Mouse (Mus musculus): Measurements from ENCODE around the gene Usp48.
A peak's percentile ranks its signal among the peaks of the same experiment; 100 is the strongest.

Usp48 gene

GRCm38 (mm10) chr4:137609702-137610101, 16.1 kb downstream of the Usp48 start:
- DNase-seq (ENCODE audit: low spot score), result no peak

- DNase-seq (ENCODE audit: low spot score), result no peak
Observed at GRCm38 (mm10) chr4:137610256-137610655, 16.7 kb downstream of the Usp48 start.

GRCm38 (mm10) chr4:137622847-137623246, 29.3 kb downstream of the Usp48 start:
- DNase-seq (ENCODE audit: low spot score), result no peak

DNA sequence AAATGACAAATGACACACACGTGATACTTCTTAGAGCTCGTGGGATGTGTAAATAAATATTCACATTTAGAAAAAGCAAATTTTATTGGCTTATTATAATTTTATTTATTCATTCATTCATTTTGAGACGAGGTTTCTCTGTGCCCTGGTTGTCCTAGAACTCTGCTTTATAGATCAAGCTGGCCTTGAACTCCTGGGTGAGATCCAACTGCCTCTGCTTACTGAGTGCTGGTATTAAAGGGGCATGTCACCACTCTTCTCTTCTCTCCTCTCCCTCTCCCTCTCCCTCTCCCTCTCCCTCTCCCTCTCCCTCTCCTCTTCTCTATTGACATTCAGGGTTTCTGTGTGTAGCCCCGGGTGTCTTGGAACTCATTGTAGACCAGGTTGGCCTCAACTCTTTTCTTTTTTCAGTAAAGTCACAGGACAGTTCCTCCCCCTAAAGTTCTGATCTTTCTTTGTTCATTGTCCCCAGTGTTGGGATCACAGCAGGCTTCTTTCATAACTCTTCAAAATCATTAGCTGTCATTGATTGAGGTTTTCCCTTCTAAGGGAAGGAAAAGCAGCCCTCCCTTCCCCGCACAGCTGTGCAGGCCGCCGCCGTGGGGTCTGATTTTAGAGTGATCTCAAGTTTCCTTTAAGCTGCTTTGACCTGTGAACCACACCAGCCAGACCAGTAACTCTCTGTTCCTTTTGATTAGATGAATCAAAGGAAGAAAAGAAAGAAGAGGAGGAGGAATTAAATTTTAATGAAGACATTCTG, 34.1 kb downstream of the Usp48 start:
- DNase-seq (ENCODE audit: low spot score), result no peak

DNA sequence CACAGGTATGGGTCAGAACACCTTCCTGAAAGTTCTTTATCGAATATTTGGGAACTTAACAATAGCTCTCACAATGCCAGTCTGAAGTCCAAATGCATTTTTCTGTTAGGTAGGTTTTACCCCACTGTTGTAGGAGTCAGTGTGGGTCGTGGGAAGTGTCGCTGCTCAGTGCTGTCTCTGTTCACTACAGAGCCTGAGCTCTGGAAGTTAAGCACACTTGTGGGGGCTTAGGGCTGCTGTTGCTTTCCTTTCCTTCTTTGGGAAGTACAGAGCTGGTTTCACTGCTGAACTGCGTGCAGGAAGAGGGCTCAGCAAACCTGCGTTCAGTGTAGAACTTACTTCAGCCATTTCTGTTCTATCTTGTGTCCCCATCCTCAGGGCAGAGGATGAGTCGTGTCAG, 34.8 kb downstream of the Usp48 start:
- DNase-seq (ENCODE audit: low spot score), result no peak

DNA sequence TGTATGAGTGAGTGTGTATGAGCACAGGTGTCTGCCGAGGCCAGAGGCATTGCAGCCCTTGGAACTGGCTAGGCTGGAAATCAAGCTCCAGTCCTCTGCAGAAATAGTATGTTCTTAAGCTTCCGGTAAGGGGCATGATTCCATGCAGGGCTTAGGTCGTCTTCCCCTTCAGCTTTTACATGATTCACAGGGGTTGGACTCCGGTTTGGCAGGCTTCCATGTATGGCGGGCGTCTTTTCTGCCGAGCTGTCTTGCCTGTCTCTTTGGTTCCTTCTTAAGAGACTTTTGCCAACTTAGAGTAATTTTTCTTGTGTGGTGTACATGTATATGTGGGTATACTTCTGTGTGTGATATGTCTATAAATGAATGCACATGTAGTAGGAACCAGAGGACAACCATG, 35.8 kb downstream of the Usp48 start:
- peak; percentile 13 for DNase-seq (ENCODE audit: low spot score)

- DNase-seq (ENCODE audit: low spot score), result no peak
Observed at GRCm38 (mm10) chr4:137630153-137630552, 36.6 kb downstream of the Usp48 start.

DNA sequence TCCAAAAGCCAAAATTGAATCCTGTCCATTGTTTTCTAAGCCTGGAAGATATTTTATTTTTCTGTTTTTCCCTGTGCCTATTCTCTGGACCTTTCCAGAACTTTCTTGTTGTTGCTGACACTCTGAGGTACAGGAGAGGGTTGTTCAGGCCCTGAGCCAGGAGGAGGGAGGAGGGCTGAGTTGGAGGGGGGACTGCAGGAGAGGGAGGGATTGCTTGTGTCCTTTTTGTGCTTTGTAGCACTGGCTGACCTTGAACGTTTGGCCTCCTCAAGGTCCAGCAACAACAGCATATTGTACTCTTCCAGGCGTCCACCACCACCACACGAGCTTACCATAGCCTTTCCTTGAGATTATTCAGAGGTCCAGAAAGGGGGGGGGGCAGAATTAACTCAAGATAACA, 38.0 kb downstream of the Usp48 start:
- peak; percentile 41 for DNase-seq (ENCODE audit: low spot score)

GRCm38 (mm10) chr4:137633394-137633793, 39.8 kb downstream of the Usp48 start:
- no peak for DNase-seq (ENCODE audit: low spot score)

DNA sequence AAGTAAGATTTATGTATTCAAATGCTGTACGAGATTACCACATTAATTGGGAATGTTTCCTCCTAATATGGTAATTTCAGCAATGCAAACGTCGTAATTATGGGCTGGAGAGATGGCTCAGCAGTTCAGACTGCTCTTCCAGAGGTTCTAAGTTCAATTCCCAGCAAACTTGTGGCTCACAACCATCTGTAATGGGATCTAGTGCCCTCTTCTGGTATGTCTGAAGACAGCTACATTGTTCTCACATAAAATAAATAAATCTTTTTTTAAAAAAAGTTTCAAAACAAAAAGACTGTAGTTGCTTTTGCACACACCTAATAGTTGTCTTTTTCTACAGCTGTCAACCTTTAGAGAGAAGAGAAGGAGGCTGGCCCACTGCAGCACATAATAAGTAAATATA, 43.0 kb downstream of the Usp48 start:
- DNase-seq (ENCODE audit: low spot score), result no peak

GRCm38 (mm10) chr4:137641556-137641955, 48.0 kb downstream of the Usp48 start:
- DNase-seq (ENCODE audit: low spot score), result no peak

DNA sequence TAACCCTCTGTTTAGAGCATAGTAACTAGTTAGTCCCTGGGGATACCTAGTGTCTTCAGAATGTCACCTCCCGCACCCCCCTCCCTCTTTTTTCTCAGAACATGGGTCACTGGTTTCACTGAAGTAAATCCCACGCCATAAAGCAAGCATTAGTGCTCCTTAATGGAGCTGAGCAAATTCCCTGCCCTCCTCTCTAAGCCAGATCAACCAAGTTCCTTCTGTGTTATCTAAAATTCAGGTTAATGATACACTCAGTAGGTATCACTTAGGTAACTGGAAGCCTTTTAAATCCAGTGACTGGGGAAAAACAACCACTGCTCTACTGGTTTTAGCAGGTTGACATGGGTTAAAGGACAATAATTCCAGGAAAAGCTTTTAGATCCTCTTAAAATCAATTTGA, 48.5 kb downstream of the Usp48 start:
- no peak for DNase-seq (ENCODE audit: low spot score)

DNA sequence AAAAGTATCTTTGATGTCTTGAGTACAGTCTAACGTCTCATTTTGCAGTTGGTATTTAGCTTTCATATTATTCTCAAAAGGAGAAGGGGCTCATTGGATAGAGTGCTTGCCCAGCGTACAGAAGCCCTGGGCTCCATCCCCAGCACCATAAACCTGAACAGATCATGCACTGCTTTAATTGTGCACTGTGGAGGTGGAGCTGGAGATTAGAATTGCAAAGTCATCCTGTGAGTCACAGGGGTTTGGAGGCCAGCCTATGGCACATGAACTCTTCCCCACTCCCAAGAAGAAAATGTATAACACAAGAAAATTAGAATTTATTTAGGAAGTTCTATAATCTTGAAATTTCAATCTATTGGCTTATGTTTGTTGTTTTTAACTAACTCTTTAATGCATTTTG, 49.9 kb downstream of the Usp48 start:
- DNase-seq (ENCODE audit: low spot score), result no peak

GRCm38 (mm10) chr4:137646262-137646661, 52.7 kb downstream of the Usp48 start:
- DNase-seq (ENCODE audit: low spot score), result no peak

- DNase-seq (ENCODE audit: low spot score), result no peak
Observed at GRCm38 (mm10) chr4:137647648-137648047, 54.1 kb downstream of the Usp48 start.

GRCm38 (mm10) chr4:137648230-137648629, 54.7 kb downstream of the Usp48 start:
- DNase-seq (ENCODE audit: low spot score), result no peak

- DNase-seq (ENCODE audit: low spot score), result no peak
Observed at GRCm38 (mm10) chr4:137650912-137651311, 57.4 kb downstream of the Usp48 start.

DNA sequence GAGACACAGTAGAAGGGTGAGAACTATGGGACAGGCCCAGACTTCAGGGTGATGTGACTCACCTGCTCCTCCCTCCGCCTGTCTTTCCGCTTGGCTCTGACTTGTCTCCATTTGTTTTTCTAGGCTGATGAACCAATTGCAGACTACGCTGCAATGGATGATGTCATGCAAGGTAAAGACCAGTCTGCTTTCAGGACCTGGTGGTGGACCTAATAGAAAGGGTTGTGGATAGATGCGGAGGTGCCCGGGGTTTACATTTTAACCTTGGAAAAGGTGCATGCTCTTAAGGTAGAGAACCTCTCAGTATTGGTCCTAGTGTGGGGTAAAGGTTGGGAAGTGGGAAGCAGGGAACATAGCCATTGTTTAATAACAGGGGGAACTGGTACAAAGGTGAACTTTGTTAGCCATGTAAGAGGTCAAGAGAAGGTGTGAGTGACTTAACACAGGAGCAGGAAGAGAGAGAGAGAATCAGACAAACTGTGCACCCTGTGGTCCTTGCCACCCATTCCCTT, 59.3 kb downstream of the Usp48 start:
- no peak for DNase-seq (ENCODE audit: low spot score)

GRCm38 (mm10) chr4:137655241-137656031, 61.9 kb downstream of the Usp48 start:
- DNase-seq (ENCODE audit: low spot score), result no peak

DNA sequence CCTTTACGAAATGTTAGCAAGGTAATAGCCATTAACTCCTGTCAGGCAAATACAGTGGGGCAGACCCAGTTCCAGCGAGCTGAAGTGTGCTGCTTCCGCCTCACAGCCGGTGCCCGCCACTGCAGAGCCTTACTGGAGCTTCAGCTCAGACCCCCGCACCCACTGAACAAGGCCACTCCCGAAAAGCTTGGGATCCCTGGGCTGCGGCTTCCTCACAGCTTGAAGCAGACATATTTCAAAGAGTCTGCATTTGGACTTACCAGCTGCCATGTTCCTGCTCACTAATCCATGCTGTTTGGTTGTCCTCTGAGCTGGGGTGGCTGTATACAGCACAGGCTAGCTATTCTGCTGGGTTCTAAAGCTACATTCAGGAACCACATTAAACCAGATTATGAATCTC, 64.1 kb downstream of the Usp48 start:
- no peak for DNase-seq (ENCODE audit: low spot score)

- DNase-seq (ENCODE audit: low spot score), result no peak
Observed at GRCm38 (mm10) chr4:137659541-137659940, 66.0 kb downstream of the Usp48 start.

GRCm38 (mm10) chr4:137660364-137661077, 67.0 kb downstream of the Usp48 start:
- DNase-seq (ENCODE audit: low spot score), result no peak

DNA sequence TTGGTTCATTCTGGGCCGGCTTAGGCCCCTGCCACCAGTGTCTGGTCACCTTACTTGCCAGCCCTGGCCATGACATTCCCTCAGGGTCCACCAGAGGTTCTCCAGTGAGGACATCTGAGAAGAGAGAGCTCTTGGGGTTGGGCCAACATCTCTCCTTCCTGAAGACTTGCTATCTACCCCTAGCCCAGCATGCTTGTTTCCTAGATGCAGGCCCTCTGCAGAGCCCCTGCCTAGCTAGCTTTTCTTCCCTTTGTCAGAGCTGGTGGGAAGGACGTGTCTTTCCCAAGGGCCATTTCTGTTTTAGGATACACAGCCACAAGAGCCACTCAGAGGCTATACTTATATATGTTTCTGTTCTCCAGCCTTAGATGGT, 67.5 kb downstream of the Usp48 start:
- no peak for DNase-seq (ENCODE audit: low spot score)

Data from ovary, postnatal 14 days (tissue).